Mouse (Mus musculus) cerebral cortex, adult 2 months (tissue): ENCODE data around the gene Dennd1b.

ENCODE experiments used
- WGBS: fragments of 180-500 bp; shearing (Covaris S2); methylation state at CpG from one replicate; pipeline ENCODE4 v1.1.7; 2018; 5-methylcytosine and 5-hydroxymethylcytosine counted together

Gene Dennd1b

GRCm38 (mm10) chr1:139025882-139026645 lies 62.8 kb downstream of the Dennd1b start:
- 83% methylated on average over 8 of the region's 8 CpGs for WGBS

- 98% methylated on average over 1 of the region's 1 CpGs for whole genome bisulfite sequencing
Observed at GRCm38 (mm10) chr1:139032411-139032810, 69.2 kb downstream of the Dennd1b start.

DNA sequence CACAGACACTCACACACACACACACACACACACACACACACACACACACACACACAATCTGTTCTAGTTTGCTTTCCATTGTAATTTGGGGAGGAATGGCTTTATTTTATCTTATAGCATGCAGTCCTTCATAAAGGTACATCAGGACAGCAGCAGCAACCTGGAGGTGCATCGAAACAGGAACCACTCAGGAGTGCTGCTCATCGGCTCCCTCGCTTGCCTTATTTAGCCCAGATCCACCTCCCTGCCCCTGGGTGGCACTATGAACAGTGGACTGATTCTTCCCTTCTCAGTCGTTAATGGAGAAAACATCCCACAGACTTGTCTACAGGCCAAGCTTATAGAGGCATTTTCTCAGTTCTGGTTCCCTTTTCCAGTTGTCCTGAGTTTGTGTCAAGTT lies 71.9 kb downstream of the Dennd1b start:
- WGBS = 65% methylated on average over 4 of the region's 4 CpGs

- WGBS = 82% methylated on average over 1 of the region's 1 CpGs
Observed at GRCm38 (mm10) chr1:139036302-139036701, 73.1 kb downstream of the Dennd1b start.

DNA sequence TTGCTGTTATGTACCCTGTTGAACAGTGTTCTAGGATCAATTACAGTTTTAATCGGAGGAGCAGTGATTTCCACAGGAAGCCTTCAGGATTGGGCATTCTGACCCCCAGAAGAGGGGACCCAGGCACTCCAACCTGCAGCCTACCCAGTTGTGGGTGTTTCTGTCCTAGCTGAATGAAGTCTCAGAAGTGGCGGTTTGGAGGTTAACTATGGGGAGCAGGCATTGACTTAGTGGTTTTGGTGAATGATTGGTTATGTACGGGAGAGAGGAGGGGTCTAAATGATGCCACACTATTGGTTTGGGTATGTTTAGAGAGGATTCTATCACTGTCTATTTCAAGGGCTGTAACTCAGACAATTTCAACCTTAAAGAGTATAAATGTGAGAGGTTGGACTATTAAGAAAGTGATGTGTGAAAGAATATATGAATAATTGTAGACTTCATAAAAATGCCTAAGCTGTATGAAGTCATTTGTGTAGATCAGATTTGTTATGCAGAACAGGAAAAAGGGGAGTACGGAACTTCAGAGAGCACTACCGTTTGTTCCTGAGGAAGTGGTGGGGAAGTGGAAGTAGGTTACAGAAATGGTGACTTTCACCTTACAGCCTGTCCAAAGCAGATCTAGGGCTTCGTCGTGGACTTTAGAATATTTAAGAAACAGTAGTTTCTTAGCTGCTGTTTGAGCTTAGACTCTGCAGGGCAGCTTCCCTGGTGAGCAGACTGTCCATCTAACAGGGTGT lies 73.7 kb downstream of the Dennd1b start:
- 61% methylated on average over 7 of the region's 7 CpGs for WGBS

DNA sequence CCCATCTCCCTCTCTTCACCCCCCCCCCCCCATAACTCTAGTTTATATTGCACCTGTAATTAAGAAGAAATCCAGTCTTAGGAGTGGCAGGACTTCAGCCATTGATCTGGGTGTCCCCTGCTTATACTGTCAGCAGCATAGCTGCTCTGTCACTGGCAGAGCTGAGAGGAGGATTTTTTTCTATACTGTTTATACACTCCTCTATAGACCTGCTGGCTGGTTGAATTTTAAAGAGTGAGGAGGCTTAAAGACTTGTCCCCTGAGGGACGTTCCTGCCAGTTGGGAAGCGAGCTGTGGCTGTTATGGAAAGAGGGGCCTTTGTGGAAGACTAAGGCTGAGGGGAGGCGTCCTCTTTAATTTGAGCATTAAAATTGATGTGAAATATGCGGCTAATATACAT lies 74.8 kb downstream of the Dennd1b start:
- WGBS = 88% methylated on average over 4 of the region's 4 CpGs

- WGBS = 78% methylated on average over 3 of the region's 3 CpGs
Observed at GRCm38 (mm10) chr1:139038620-139039019, 75.4 kb downstream of the Dennd1b start.

GRCm38 (mm10) chr1:139039529-139040230 lies 76.4 kb downstream of the Dennd1b start:
- WGBS = 69% methylated on average over 7 of the region's 7 CpGs

- 82% methylated on average over 6 of the region's 6 CpGs for WGBS
Observed at GRCm38 (mm10) chr1:139049075-139049474, 85.8 kb downstream of the Dennd1b start.

- WGBS = 65% methylated on average over 11 of the region's 11 CpGs
Observed at GRCm38 (mm10) chr1:139049881-139050472, 86.7 kb downstream of the Dennd1b start.

DNA sequence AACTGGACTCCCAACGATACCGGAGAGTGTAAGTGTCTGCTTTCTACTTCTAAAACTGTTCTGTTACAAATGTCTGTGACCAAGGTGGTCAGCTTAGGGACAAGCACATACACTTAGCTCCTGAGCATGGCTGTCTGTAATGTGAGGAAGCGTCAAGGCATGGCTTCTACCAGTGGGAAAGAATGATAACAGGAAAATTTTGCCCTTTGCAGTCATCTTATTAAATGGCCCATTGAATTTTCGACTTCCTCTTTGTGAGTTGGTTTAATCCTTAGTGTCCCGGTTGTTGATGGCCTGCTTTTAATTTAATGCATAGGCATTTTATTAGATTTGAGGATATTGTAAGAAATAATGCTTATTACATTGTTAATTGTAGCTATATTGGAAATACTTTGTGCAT lies 97.1 kb downstream of the Dennd1b start:
- WGBS = 95% methylated on average over 5 of the region's 5 CpGs

GRCm38 (mm10) chr1:139064711-139065110 lies 101.5 kb downstream of the Dennd1b start:
- WGBS = 91% methylated on average over 2 of the region's 2 CpGs

GRCm38 (mm10) chr1:139067210-139067609 lies 104.0 kb downstream of the Dennd1b start:
- 80% methylated on average over 2 of the region's 2 CpGs for WGBS

- 86% methylated on average over 2 of the region's 2 CpGs for WGBS
Observed at GRCm38 (mm10) chr1:139071015-139071414, 107.8 kb downstream of the Dennd1b start.

DNA sequence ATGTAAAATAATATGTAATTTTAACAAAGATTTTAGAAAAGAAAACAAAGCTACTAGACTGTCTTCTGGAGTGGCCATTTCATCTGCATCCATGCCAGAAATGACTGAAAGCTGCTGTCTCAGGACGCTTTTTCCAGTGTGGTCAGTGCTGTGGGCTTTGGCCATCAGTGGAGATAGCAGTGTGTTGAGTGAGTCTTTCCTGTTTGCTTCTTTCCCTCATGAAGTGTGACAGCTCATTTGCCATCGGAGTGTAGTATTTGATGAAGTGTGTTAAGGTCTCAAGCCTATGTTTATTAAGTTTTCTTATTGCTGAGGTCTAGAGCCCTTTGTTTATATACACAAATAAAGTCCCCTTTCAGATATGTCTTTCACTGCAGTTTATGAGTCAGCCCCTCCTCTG lies 112.4 kb downstream of the Dennd1b start:
- 92% methylated on average over 2 of the region's 2 CpGs for WGBS

GRCm38 (mm10) chr1:139077989-139078388 lies 114.8 kb downstream of the Dennd1b start:
- WGBS = 88% methylated on average over 1 of the region's 1 CpGs

DNA sequence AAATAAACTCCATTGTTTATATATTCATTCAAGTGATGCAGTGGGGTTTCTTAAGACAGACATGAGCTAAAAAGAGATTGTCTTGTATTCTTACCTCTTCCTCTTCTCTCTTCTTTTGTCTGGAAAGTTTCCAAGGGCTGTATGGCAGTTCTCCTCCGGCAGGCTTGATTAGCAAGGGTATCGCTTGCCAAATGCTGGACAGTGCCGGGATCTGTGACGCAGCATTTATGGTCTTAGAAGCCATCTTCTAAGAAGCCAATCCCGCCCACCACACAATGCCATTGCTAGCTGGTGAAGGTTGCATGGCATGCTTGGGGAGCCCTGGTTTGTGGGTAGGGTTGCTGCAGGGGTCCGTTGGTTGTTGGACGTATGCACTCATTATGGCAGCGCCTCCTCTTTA lies 115.8 kb downstream of the Dennd1b start:
- 61% methylated on average over 8 of the region's 8 CpGs for WGBS

GRCm38 (mm10) chr1:139079523-139079922 lies 116.3 kb downstream of the Dennd1b start:
- WGBS = 39% methylated on average over 6 of the region's 6 CpGs

GRCm38 (mm10) chr1:139080517-139081386 lies 117.5 kb downstream of the Dennd1b start:
- WGBS = 77% methylated on average over 16 of the region's 16 CpGs

- 60% methylated on average over 2 of the region's 2 CpGs for WGBS
Observed at GRCm38 (mm10) chr1:139083382-139083781, 120.1 kb downstream of the Dennd1b start.

DNA sequence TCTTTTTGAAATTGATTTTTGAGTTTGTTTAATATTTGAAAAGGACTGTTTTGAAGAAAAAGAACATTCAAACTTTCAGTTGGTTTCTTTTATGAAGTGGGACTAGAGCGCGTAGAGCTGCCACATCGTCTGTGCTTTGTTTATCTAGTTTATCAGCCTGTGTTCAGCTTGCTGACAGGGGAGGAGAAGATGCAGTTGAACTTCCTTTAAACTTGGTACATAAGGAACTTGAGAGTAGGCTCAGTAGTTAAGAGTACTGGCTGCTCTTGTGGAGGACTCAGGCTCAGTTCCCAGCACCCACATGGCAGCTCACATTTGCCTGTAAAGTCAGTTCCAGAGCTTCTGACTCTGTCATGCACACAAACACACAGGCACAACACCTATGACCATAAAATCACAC lies 124.3 kb downstream of the Dennd1b start:
- WGBS = 93% methylated on average over 3 of the region's 3 CpGs
